Mouse (Mus musculus) brain, embryonic 14.5 days (tissue): ENCODE data around the gene Chd9. TPM values are rescaled to one million over a fixed set of nuclear protein-coding genes. Genes with fewer than 3 reads are reported as not detected.
A peak's percentile ranks its signal among the peaks of the same experiment; 100 is the strongest.

Experiments used
- DNase-seq: peaks from one replicate; pipeline ENCODE4 v3.0.0-alpha.2; 2011; ENCODE audit warnings: low read depth
- CTCF ChIP-seq: fragments of 200-500 bp; IDR thresholded peaks from 2 replicates; pipeline ENCODE4 v1.5.1; 2012; ENCODE audit warnings: inconsistent platforms, mild to moderate bottlenecking, moderate library complexity, borderline replicate concordance; ENCODE audit not compliant: insufficient read depth, insufficient read length; ENCODE audit errors: extremely low read depth
- POLR2A ChIP-seq: fragments of 200-500 bp; IDR thresholded peaks from 2 replicates; pipeline ENCODE4 v1.6.1; 2012; ENCODE audit warnings: mild to moderate bottlenecking, inconsistent platforms, borderline replicate concordance; ENCODE audit not compliant: poor library complexity, insufficient read depth, insufficient read length, severe bottlenecking; ENCODE audit errors: extremely low read depth
- polyA plus RNA-seq: library from polyadenylated mRNA; depleted of rRNA; stranded (reverse); fragments of >200 nt; gene quantifications from 2 replicates; pipeline ENCODE4 v1.2.3, GENCODE M21; 2012; rRNA removed

Chd9 gene
- 74.7 and 79.5 TPM in 2 replicates for polyA plus RNA-seq

- TF ChIP-seq CTCF (peak; percentile 97), POLR2A (no peak)
- DNase-seq, result peak; percentile 94
Measured at GRCm38 (mm10) chr8:90828181-90828986, at the start of gene Chd9. Chd9 (plus strand) TSS chr8:90828352.

- no peak for TF ChIP-seq CTCF
- TF ChIP-seq POLR2A, result no peak
- no peak for DNase-seq
Measured at GRCm38 (mm10) chr8:90791616-90792015, 36.5 kb upstream of the Chd9 start.

- peak; percentile 93 for TF ChIP-seq CTCF
- no peak for TF ChIP-seq POLR2A
- peak; percentile 90 for DNase-seq
Measured at GRCm38 (mm10) chr8:90793710-90794109, 34.4 kb upstream of the Chd9 start.

GRCm38 (mm10) chr8:90794990-90795861 is 32.9 kb upstream of the Chd9 start:
- peak; percentile 78 for DNase-seq

GRCm38 (mm10) chr8:90799473-90799872 is 28.7 kb upstream of the Chd9 start:
- no peak for DNase-seq
- no peak for TF ChIP-seq CTCF
- TF ChIP-seq POLR2A, result no peak

More at GRCm38 (mm10) chr8:90794990-90795861, 32.9 kb upstream of the Chd9 start:
- no peak for TF ChIP-seq POLR2A
- peak; percentile 55; the same call in 1 of the 2 replicates for TF ChIP-seq CTCF

GRCm38 (mm10) chr8:90813602-90814320 is 14.4 kb upstream of the Chd9 start:
- no peak for DNase-seq

GRCm38 (mm10) chr8:90816061-90816882 is 11.9 kb upstream of the Chd9 start:
- peak; percentile 66 for DNase-seq
- TF ChIP-seq CTCF (no peak), POLR2A (no peak)

More at GRCm38 (mm10) chr8:90813602-90814320, 14.4 kb upstream of the Chd9 start:
- TF ChIP-seq POLR2A (no peak), CTCF (peak; percentile 16; the same call in 1 of the 2 replicates)

GRCm38 (mm10) chr8:90817293-90817692 is 10.9 kb upstream of the Chd9 start, which contains the start of gene Gm19935:
Gm19935 (minus strand) TSS chr8:90817393.
- no peak for DNase-seq

GRCm38 (mm10) chr8:90819561-90820320 is 8.4 kb upstream of the Chd9 start:
- TF ChIP-seq CTCF (no peak), POLR2A (no peak)
- no peak for DNase-seq

More at GRCm38 (mm10) chr8:90817293-90817692, 10.9 kb upstream of the Chd9 start, which contains the start of gene Gm19935:
- no peak for TF ChIP-seq POLR2A
- no peak for TF ChIP-seq CTCF

DNA sequence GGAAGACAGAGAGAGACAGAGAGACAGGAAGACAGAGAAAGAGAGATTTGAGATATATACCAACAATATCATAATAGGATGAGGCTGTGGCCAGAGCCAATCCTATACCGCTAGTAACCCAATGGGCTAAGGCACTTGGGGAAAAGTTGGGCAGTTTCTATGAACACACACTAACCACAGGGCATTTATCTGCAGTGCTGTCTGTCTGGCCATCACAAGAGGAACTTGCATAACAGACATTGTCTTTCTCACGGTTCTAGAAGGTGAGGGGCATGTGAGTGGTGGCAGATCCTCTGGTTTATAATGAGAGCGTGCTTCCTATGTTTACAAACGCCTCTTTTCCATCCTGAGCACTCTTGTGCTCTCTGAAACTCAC is 7.8 kb upstream of the Chd9 start:
- TF ChIP-seq CTCF (no peak), POLR2A (no peak)
- no peak for DNase-seq

DNA sequence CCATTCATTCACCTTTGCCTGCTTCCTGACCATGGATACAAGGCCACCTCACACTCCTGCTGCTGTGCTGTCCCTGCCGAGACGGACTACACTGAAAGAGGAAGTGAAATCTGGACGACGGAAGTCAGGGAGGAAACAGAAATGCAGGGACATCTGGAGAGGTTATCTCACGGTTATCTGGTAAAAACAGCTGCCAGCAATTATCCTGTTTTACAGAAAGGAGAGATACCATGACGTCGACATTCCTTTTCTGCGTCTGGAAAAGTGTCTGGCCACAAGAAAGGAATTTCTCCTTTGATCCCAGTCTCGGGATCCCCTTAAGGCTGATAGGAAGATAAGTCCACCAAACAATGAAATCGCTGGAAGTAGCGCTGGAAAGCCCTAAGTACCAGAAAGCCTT is 5.7 kb upstream of the Chd9 start:
- DNase-seq, result no peak
- no peak for TF ChIP-seq CTCF
- TF ChIP-seq POLR2A, result no peak
